Mouse (Mus musculus): ENCODE data around the gene Glp1r.

- TF ChIP-seq GATA1 (IDR thresholded peaks at IDR 0.05; ENCODE audit: borderline replicate concordance, low read length) = no peak
- TF ChIP-seq FLI1 (IDR thresholded peaks at IDR 0.05; ENCODE audit: low read length) = no peak
These were observed 21.9 kb downstream of the Glp1r start for GRCm38 (mm10) chr17:30923566-30923965.

Measured in megakaryocyte, embryonic 14.5 days (primary cell).